Mouse (Mus musculus): ENCODE results near the gene Ppp1cc. TPM values are rescaled to one million over a fixed set of nuclear protein-coding genes. Genes with fewer than 3 reads are reported as not detected.

Ppp1cc gene
- polyA plus RNA-seq, 1 experiment from 2014 or later: 114 TPM

DNA sequence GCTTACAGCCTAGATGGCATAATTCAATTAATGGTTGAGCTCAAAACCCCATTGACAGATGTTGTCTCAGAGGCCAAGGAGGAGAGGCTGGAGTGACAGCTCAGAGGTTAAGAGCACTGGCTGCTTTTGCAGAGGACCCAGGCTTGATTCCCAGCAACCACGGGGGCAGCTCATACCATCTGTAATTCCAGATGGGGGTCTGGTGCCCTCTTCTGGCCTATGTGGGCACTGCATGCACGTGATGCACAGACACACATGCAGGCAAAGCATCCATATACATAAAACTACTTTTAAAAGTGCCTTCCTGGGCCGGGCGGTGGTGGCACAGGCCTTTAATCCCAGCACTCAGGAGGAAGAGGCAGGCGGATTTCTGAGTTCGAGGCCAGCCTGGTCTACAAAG, 41.8 kb upstream of the Ppp1cc start:
- 55% methylated on average over 6 of the region's 6 CpGs for WGBS (ENCODE audit: insufficient replicate concordance)

DNA sequence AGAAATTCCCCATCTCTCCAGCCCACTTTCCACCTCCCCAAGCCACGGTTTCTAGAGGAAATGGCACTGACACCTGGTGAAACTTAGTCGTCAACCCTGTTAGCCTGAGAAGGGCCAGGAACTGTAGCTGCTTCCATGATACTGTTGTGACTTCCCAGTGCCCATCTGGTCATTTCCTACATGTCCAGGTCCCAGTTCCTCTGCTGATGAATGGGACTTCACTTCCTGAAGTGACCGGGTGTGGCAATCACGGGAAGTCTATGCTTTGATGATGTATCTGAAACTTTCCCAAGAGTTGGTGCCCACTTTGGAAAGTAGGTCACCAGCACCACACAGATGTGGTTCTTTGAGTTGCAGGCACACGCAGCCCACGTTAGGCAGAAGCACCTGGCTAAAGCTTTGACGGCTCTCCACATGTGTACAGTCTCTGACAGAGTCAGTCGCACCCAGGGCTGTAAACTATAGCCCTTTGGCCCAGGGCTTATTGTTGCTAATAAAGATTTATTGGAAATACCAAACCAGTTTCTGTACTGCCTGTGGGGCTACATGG, 32.8 kb upstream of the Ppp1cc start:
- Histone ChIP-seq H3K4me3 (ENCODE audit: low read depth, low read length) (no peak overlapping the region), H3K4me2 (ENCODE audit: low read depth, low read length) (no peak overlapping the region), H3K4me1 (ENCODE audit: control insufficient read depth, low read depth, low read length) (no peaks in the 10 kb centered on the region), H3K9ac (ENCODE audit: low read depth, low read length) (no peak overlapping the region), H3K9me3 (replicated peaks; ENCODE audit: control insufficient read depth, low read length) (no peaks in the 10 kb centered on the region), H3K36me3 (ENCODE audit: control insufficient read depth, insufficient read depth) (no peaks in the 10 kb centered on the region), H3K27ac (ENCODE audit: low read length) (no peak overlapping the region), H3K27me3 (ENCODE audit: control insufficient read depth, insufficient read depth, low read depth, low read length) (peaks cover 3% of the 10 kb centered on the region; the same call in 1 of the 2 replicates)
- WGBS (ENCODE audit: insufficient replicate concordance): 50% methylated on average over 8 of the region's 8 CpGs
- ATAC-seq (ENCODE audit: low read depth): no peak

More for the DNA sequence above, 41.8 kb upstream of the Ppp1cc start:
- Histone ChIP-seq H3K27ac (ENCODE audit: low read length) (no peak overlapping the region), H3K4me1 (ENCODE audit: control insufficient read depth, low read depth, low read length) (no peaks in the 10 kb centered on the region), H3K4me2 (ENCODE audit: low read depth, low read length) (no peak overlapping the region), H3K4me3 (ENCODE audit: low read depth, low read length) (no peak overlapping the region), H3K9ac (ENCODE audit: low read depth, low read length) (no peak overlapping the region), H3K36me3 (ENCODE audit: control insufficient read depth, insufficient read depth) (no peaks in the 10 kb centered on the region), H3K27me3 (ENCODE audit: control insufficient read depth, insufficient read depth, low read depth, low read length) (no peaks in the 10 kb centered on the region), H3K9me3 (replicated peaks; ENCODE audit: control insufficient read depth, low read length) (no peaks in the 10 kb centered on the region)
- no peak for ATAC-seq (ENCODE audit: low read depth)

DNA sequence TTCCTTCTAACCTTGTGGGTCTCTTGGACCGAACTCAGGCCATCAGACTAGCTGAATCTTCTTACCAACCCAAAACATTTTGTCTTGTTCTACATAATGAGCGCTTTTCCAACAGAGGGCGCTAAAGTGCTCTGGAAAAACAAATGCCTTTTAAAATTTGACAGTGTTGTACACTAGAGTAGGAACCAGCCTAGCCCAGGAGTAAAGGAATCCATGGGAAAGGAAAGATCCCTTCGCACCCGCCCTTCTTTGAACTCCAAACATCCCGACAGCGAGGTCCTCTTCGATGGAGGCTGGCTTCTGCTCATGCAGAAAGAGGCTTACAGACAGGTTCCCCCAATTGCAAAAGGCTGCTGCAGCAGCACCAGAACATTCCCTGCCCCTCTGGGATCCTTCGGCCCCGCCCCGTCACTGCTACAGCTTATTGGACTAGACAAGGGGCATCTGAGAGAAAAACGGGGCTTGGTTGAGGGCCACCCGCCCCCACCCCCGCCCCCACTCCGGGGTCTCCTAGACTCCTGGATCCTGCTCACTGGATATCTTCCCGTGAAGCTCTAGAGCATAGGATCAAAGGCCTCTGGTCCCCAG, 28.9 kb upstream of the Ppp1cc start:
- peaks cover 3% of the 10 kb centered on the region; the same call in 1 of the 2 replicates for H3K27me3 ChIP-seq (ENCODE audit: control insufficient read depth, insufficient read depth, low read depth, low read length)
- no peaks in the 10 kb centered on the region for H3K9me3 ChIP-seq (replicated peaks; ENCODE audit: control insufficient read depth, low read length)
- no peak overlapping the region; the same call in 1 of the 2 replicates for H3K4me2 ChIP-seq (ENCODE audit: low read depth, low read length)
- H3K4me3 ChIP-seq (ENCODE audit: low read depth, low read length): no peak overlapping the region
- H3K4me1 ChIP-seq (ENCODE audit: control insufficient read depth, low read depth, low read length): peaks cover 19% of the 10 kb centered on the region
- 26% methylated on average over 16 of the region's 16 CpGs for WGBS (ENCODE audit: insufficient replicate concordance)
- H3K27ac ChIP-seq (ENCODE audit: low read length): no peak overlapping the region
- no peak for ATAC-seq (ENCODE audit: low read depth)
- H3K36me3 ChIP-seq (ENCODE audit: control insufficient read depth, insufficient read depth): no peaks in the 10 kb centered on the region
- H3K9ac ChIP-seq (ENCODE audit: low read depth, low read length): no peak overlapping the region

DNA sequence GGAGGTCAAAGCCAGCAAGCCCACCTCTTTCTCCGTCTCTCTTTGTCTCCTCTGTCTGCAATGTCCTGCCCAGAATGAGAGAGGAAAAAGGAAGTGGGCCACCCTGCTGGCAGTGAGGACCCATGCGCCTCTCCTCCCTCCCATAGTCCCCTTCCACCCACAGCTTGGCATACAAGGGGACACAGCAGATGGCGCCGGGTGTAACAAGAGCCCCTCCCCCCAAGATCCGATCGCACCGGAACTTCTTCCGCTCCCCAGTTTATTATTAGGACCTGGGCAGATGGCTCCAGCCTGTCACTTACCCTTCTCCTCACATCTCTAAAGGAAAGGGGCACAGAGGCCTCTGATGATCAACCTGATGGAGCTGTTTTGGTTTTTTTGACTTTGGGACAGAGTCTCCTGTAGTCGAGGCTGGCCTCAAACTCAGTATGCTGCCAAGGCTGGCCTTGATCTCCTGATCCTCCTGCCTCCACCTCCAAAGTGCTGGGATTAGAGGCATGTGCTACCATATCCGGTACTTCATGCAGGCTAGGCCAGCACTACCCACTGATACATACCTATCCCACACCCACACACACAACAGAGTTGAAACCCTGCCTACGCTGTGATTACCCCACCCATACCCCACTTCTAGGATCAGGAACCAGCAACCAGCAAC, 27.6 kb upstream of the Ppp1cc start:
- no peak overlapping the region for H3K4me3 ChIP-seq (ENCODE audit: low read depth, low read length)
- peaks cover 19% of the 10 kb centered on the region for H3K4me1 ChIP-seq (ENCODE audit: control insufficient read depth, low read depth, low read length)
- no peaks in the 10 kb centered on the region for H3K9me3 ChIP-seq (replicated peaks; ENCODE audit: control insufficient read depth, low read length)
- no peak for ATAC-seq (ENCODE audit: low read depth)
- H3K9ac ChIP-seq (ENCODE audit: low read depth, low read length): no peak overlapping the region
- H3K27ac ChIP-seq (ENCODE audit: low read length): no peak overlapping the region
- peak overlapping the region; percentile 95; the same call in 1 of the 2 replicates for H3K4me2 ChIP-seq (ENCODE audit: low read depth, low read length)
- H3K36me3 ChIP-seq (ENCODE audit: control insufficient read depth, insufficient read depth): no peaks in the 10 kb centered on the region
- whole genome bisulfite sequencing (ENCODE audit: insufficient replicate concordance): 61% methylated on average over 11 of the region's 11 CpGs
- peaks cover under 1% of the 10 kb centered on the region; the same call in 1 of the 2 replicates for H3K27me3 ChIP-seq (ENCODE audit: control insufficient read depth, insufficient read depth, low read depth, low read length)

DNA sequence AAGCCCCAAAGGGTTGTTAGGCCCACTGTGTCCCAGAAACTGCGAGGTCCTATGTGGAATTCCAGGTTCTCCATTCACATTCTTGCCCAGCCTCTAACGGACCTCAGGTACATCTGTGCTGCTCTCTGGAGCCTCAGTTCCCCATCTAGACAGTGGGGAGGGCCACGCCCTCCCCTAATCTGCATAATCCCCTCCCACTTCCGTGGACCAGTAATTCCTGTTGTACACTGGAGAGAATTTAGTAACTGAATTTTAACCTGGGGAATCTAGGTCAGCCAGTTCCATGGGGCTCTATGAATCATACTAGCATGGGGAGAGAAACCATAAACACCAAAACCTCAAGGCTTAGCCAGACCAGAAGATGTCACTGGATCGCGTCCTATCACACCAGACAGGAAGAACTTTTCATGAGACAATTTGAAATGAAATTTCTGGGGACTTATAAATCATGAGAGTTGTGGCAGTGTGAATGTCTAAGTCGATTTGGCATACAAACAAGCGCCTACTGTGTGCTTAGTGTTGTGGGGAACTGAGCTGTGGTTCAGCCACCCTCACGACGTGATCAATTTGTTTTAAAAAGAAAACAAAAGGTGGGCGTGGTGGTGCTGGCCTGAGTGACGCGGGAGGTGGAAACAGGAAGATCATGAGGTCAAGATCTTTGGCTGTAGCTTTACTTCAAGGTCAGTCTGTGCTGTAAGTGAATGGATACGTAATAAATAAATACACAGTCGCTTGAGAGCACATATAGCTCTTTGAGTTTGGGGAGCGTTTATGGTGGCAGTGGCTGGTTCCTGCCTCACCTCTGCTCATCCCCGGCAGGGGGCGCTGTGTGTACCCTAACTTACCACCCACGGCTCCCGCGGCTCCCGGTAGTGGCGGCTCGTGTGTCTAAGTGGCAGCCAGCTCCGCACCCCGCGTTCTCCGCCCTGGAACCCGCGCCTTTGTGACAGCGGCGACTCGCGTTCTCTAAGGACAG, 26.7 kb upstream of the Ppp1cc start:
- Histone ChIP-seq H3K36me3 (ENCODE audit: control insufficient read depth, insufficient read depth) (no peaks in the 10 kb centered on the region), H3K9me3 (replicated peaks; ENCODE audit: control insufficient read depth, low read length) (no peaks in the 10 kb centered on the region), H3K4me2 (ENCODE audit: low read depth, low read length) (peak overlapping the region; percentile 95), H3K4me1 (ENCODE audit: control insufficient read depth, low read depth, low read length) (peaks cover 24% of the 10 kb centered on the region), H3K9ac (ENCODE audit: low read depth, low read length) (peak overlapping the region; percentile 63), H3K27ac (ENCODE audit: low read length) (peak overlapping the region; percentile 32), H3K4me3 (ENCODE audit: low read depth, low read length) (peak overlapping the region; percentile 63), H3K27me3 (ENCODE audit: control insufficient read depth, insufficient read depth, low read depth, low read length) (no peaks in the 10 kb centered on the region)
- WGBS (ENCODE audit: insufficient replicate concordance): 3% methylated on average over 34 of the region's 34 CpGs
- peak; percentile 77 for ATAC-seq (ENCODE audit: low read depth)

DNA sequence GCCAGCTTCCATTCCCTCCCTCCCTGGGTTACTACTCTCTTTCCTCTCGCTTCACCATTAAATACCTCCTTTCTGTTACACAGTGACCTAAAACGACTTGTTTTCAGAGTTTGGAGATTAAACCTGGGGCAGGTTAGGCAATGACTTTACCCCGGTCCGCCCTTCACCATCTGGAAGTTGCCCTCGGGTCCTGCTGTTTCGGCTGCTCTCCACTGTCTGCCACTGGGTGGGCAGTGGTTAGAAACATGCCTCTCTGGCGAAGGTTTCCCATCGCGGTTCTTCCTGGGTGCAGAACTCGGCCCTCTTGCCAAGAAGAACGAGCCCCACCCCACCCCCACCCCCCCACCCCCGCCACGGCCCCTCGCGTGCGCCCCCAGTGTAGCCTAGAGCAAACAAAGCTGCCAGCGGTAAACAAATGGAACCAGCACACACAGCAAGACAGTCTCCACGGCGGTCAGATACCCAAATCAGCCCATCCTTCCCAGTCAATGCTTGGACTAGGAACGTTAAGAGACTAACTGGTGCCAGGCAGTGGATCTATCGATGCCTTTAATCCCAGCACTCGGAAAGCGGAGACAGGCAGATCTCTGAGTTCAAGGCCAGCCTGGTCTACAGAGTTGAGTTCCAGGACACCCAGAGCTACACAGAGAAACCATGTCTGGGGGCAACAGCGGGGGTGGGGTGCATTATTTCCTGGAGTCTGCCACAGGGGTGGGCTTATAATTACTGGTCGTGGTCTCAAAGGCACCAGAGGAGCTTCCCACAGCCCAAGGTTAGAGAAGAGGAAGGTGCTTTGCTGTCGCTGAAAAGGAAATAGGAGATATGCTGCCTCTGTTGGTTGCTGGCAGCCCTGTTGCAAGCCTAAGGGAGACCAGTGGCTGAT, 25.7 kb upstream of the Ppp1cc start:
- 0 out of 2 replicates have a peak, but pooled peaks have one; percentile 12 for ATAC-seq (ENCODE audit: low read depth)
- Histone ChIP-seq H3K4me3 (ENCODE audit: low read depth, low read length) (peak overlapping the region; percentile 63), H3K27me3 (ENCODE audit: control insufficient read depth, insufficient read depth, low read depth, low read length) (no peaks in the 10 kb centered on the region), H3K27ac (ENCODE audit: low read length) (no peak overlapping the region), H3K4me2 (ENCODE audit: low read depth, low read length) (peak overlapping the region; percentile 95), H3K9me3 (replicated peaks; ENCODE audit: control insufficient read depth, low read length) (no peaks in the 10 kb centered on the region), H3K4me1 (ENCODE audit: control insufficient read depth, low read depth, low read length) (peaks cover 34% of the 10 kb centered on the region), H3K36me3 (ENCODE audit: control insufficient read depth, insufficient read depth) (no peaks in the 10 kb centered on the region), H3K9ac (ENCODE audit: low read depth, low read length) (peak overlapping the region; percentile 63)
- 12% methylated on average over 26 of the region's 26 CpGs for WGBS (ENCODE audit: insufficient replicate concordance)

DNA sequence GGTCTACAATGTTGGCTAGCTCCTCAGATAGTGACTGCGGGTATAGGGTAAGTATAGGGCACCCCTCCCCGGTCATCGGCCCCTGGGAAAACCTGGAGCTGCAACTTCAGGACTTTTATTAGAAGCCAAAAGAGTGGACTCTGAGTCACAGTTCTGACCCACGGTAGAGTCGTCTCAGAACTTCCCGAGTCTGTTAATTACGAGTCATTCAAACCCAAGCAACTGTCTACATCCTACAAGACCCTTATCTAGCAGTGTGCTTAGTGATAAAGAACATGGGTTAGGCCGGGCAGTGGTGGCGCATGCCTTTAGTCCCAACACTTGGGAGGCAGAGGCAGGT, 25.1 kb upstream of the Ppp1cc start:
- WGBS (ENCODE audit: insufficient replicate concordance): 25% methylated on average over 9 of the region's 9 CpGs
- Histone ChIP-seq H3K4me3 (ENCODE audit: low read depth, low read length) (no peak overlapping the region), H3K4me1 (ENCODE audit: control insufficient read depth, low read depth, low read length) (peaks cover 36% of the 10 kb centered on the region), H3K27me3 (ENCODE audit: control insufficient read depth, insufficient read depth, low read depth, low read length) (no peaks in the 10 kb centered on the region), H3K4me2 (ENCODE audit: low read depth, low read length) (peak overlapping the region; percentile 95; the same call in 1 of the 2 replicates), H3K36me3 (ENCODE audit: control insufficient read depth, insufficient read depth) (no peaks in the 10 kb centered on the region), H3K27ac (ENCODE audit: low read length) (no peak overlapping the region), H3K9ac (ENCODE audit: low read depth, low read length) (no peak overlapping the region), H3K9me3 (replicated peaks; ENCODE audit: control insufficient read depth, low read length) (no peaks in the 10 kb centered on the region)
- ATAC-seq (ENCODE audit: low read depth): no peak

Data from liver, embryonic 16.5 days (tissue).